Mouse (Mus musculus): ENCODE data around the gene Lysmd4.

DNA sequence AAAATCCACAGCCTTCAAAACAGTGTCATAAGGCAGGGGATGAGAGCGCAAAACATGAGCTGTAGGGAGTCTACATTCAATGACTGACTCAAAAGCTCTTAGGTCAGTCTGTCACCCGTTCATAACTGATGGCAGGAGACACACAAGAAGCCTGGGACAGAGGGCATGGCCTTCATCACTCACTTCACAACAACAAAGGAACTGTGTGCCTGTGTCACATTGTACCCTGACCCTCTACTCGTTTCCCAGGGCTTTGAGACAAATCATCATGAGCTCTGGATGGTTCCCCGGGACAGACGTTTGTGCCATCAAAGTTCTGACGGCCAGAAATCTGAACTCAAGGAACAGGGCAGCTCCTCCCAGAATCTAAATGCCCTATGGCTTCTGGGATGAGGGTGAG, 11.0 kb upstream of the Lysmd4 start:
- TF ChIP-seq CTCF (IDR thresholded peaks at IDR 0.05; ENCODE audit: borderline replicate concordance, insufficient read depth, low read length) (no peak), POLR2A (IDR thresholded peaks at IDR 0.05; ENCODE audit: low read depth, low read length) (no peak)

Measured in embryonic fibroblast, embryonic 13.5 days (primary cell).